Mouse (Mus musculus) ES-Bruce4 (cell line): ENCODE measurements around the gene Mga. TPM values are rescaled to one million over a fixed set of nuclear protein-coding genes. Genes with fewer than 3 reads are reported as not detected.

Experiments used
- H3K27ac ChIP-seq: 2 replicates; pipeline ENCODE4 v1.5.1; 2012; ENCODE audit warnings: low read length, inconsistent platforms; ENCODE audit not compliant: insufficient read depth
- H3K27me3 ChIP-seq: 2 replicates; pipeline ENCODE4 v1.6.1; 2012; ENCODE audit warnings: mild to moderate bottlenecking, low read length, inconsistent platforms; ENCODE audit not compliant: control insufficient read depth, poor library complexity, insufficient read depth, severe bottlenecking
- H3K36me3 ChIP-seq: 2 replicates; pipeline ENCODE4 v1.6.1; 2012; ENCODE audit warnings: inconsistent platforms, mild to moderate bottlenecking, low read length, moderate library complexity; ENCODE audit not compliant: control insufficient read depth, poor library complexity, insufficient read depth, severe bottlenecking
- H3K4me1 ChIP-seq: one replicate; pipeline ENCODE4 v1.8.1; 2011; ENCODE audit warnings: low read length; ENCODE audit not compliant: control insufficient read depth, insufficient read depth
- H3K4me3 ChIP-seq: 2 replicates; pipeline ENCODE4 v1.5.1; 2011; ENCODE audit warnings: low read depth, mild to moderate bottlenecking, low read length
- H3K9ac ChIP-seq: 2 replicates; pipeline ENCODE4 v1.6.1; 2012; ENCODE audit warnings: low read depth, mild to moderate bottlenecking, inconsistent platforms; ENCODE audit not compliant: poor library complexity, severe bottlenecking
- H3K9me3 ChIP-seq: replicated peaks from 2 replicates; pipeline ENCODE4 v1.6.1; 2012; ENCODE audit warnings: mild to moderate bottlenecking, low read length, inconsistent platforms; ENCODE audit not compliant: control insufficient read depth, poor library complexity, insufficient read depth, severe bottlenecking
- CTCF ChIP-seq: IDR thresholded peaks from one replicate; pipeline ENCODE4 v1.8.1; 2011; ENCODE audit warnings: low read depth, low read length
- EP300 ChIP-seq: IDR thresholded peaks from 2 replicates; pipeline ENCODE4 v1.6.1; 2011; ENCODE audit warnings: low read depth, low read length; ENCODE audit not compliant: insufficient read depth
- POLR2A ChIP-seq: IDR thresholded peaks from one replicate; pipeline ENCODE4 v1.8.1; 2011; ENCODE audit warnings: low read length; ENCODE audit not compliant: insufficient read depth
- polyA plus RNA-seq: library from polyadenylated mRNA; stranded (reverse); fragments of >200 nt; gene quantifications from 2 replicates; pipeline ENCODE4 v1.2.4, GENCODE M21; 2011; ENCODE audit warnings: low read depth; ENCODE audit not compliant: missing spikeins, insufficient read depth, insufficient read length

Gene Mga
- polyA plus RNA-seq, 1 experiment, result 147 TPM

DNA sequence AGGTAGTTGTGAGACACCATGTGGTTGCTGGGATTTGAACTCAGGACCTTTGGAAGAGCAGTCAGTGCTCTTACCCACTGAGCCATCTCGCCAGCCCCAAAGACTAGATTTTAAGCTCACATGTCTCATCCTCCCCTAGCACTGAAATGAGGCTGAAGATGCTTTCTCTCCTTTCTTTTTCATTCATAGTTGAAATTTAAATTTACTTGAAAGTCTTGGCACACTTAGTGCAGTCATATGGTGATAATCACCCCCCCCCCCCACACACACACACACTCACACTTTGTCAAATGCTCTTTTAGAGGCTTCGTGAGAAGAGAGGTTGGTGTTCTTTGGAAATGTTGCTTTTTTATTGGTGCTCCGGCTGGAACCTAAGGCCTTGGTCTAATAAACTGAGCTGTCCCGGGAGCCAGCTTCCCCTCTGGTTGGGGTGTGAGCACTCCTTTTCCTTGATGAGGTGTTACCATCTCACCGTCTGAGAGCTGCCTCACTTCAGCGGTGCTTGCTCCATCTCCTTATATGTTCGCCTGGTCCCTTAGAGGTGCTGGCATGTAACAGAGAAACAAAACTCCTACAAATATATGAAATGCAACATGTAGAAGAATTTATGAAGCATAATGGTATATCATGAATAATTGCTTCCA is 83.4 kb downstream of the Mga start:
- Histone ChIP-seq H3K27me3 (no peaks in the 10 kb centered on the region), H3K36me3 (no peaks in the 10 kb centered on the region), H3K9me3 (no peaks in the 10 kb centered on the region), H3K4me1 (peaks cover 2% of the 10 kb centered on the region), H3K4me3 (no peak overlapping the region), H3K27ac (no peak overlapping the region), H3K9ac (no peak overlapping the region)
- TF ChIP-seq CTCF (no peak), POLR2A (no peak)

DNA sequence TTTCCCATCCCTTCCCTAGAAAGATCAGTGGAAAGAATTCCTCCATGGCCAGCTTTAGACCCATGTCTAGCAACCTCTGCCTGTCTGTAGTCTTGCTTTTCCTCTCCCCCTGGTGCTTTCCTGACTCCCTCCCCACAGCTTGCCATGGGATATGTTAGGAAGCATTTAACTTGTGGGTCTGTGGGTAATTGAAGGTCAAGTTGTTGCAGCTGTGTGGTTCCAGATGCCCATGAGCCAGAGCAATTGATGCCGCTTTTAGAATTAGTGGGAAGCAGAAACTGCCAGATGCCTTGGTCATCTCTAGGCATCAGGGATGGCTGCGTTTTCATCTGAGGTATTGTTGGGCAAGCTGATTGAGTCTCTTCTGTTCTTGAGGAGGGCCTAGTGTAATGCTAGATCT is 84.6 kb downstream of the Mga start:
- TF ChIP-seq CTCF, result no peak
- TF ChIP-seq EP300, result no peak
- no peak for TF ChIP-seq POLR2A
- Histone ChIP-seq H3K36me3 (no peaks in the 10 kb centered on the region), H3K27me3 (no peaks in the 10 kb centered on the region), H3K4me3 (no peak overlapping the region), H3K9me3 (no peaks in the 10 kb centered on the region), H3K27ac (no peak overlapping the region), H3K4me1 (peaks cover 2% of the 10 kb centered on the region), H3K9ac (no peak overlapping the region)

DNA sequence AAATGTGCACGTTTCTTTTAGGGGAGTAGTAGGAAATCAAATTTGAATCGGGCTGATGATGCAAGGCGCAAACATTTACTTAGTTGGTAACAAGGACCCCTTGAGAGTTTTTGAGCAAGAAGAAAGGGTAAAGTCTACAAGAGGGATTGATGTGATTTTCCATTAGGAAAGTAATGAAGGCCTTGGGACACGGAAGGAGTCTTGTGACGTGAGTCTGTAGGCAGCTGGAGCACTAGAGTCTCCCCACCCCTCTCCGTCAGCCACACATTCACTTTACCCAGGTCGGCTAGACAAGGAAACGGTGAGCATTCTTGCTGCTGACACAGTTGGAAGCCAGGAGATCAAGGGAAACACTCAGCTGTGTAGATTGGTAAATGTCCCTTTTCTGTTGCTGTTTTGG is 88.8 kb downstream of the Mga start:
- Histone ChIP-seq H3K4me1 (no peaks in the 10 kb centered on the region), H3K4me3 (no peak overlapping the region), H3K9me3 (no peaks in the 10 kb centered on the region), H3K27me3 (no peaks in the 10 kb centered on the region), H3K27ac (no peak overlapping the region), H3K9ac (no peak overlapping the region), H3K36me3 (no peaks in the 10 kb centered on the region)
- TF ChIP-seq EP300, result no peak
- no peak for TF ChIP-seq CTCF
- no peak for TF ChIP-seq POLR2A

DNA sequence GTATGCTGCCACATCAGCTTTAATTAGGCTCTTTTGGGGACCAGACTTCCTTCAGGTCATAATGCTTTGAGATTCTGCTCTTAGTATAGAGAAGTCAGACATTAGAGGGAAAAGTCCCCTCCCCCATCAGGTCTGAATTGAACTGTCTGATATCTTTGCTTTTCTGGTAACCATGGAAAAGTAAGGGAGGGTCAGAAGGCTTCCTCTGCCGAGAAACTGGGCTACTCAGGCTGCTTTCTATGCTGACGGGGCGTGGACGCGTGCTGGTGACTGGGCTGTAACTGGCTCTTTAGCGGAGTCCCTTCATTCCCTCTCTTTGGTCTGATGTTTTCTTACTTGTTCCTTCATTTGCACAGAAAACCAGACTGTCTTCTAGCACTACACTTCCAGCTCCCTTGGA is 89.3 kb downstream of the Mga start:
- H3K27ac ChIP-seq, result no peak overlapping the region
- no peak overlapping the region for H3K4me3 ChIP-seq
- TF ChIP-seq POLR2A, result no peak
- TF ChIP-seq CTCF, result no peak
- no peak for TF ChIP-seq EP300
- no peaks in the 10 kb centered on the region for H3K36me3 ChIP-seq
- no peak overlapping the region for H3K9ac ChIP-seq
- H3K9me3 ChIP-seq, result no peaks in the 10 kb centered on the region
- no peaks in the 10 kb centered on the region for H3K27me3 ChIP-seq
- no peaks in the 10 kb centered on the region for H3K4me1 ChIP-seq

DNA sequence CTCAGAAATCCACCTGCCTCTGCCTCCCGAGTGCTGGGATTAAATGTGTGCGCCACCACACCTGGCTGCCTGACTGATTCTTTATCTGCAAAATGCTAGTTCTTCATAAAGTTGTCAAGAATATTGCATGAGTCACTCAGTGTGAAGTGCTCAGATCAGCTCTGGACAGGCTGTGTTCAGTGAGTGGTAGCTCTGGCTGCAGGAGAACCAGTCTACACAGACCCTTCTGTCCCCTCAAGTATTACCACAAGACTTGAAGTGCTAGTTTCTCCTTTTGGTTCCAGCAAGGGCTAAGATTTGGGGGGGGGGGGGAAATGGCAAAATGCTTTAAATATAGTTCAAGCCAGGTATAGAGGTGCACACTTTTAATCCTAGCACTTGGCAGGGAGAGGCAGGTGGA is 90.4 kb downstream of the Mga start:
- no peak overlapping the region for H3K9ac ChIP-seq

DNA sequence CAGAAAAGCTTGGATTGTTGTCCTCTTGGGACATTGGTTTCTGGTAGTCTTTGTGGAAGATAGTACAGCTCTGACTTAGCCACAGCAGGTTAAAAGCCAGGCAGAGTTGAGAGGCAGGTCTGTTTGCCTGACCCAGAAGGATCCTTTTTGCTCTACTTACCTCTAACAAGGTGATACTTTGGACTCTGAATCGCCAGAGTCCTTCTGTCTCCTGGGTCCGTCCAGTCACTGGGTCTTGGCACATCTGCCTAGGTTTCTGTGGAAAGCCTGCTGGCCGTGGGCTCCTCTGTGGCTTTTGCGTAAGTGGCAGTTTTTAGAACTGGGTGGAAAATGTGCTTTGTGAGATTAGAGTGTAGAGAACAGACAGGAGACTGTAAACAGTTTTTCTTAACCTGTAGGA is 91.9 kb downstream of the Mga start:
- H3K9ac ChIP-seq, result no peak overlapping the region
- H3K27me3 ChIP-seq, result no peaks in the 10 kb centered on the region
- H3K27ac ChIP-seq, result no peak overlapping the region
- TF ChIP-seq CTCF, result no peak
- TF ChIP-seq EP300, result no peak
- H3K9me3 ChIP-seq, result no peaks in the 10 kb centered on the region
- no peaks in the 10 kb centered on the region for H3K36me3 ChIP-seq
- H3K4me3 ChIP-seq, result no peak overlapping the region
- no peaks in the 10 kb centered on the region for H3K4me1 ChIP-seq

More for the DNA sequence above, 90.4 kb downstream of the Mga start:
- Histone ChIP-seq H3K36me3 (no peaks in the 10 kb centered on the region), H3K4me1 (no peaks in the 10 kb centered on the region), H3K9me3 (no peaks in the 10 kb centered on the region), H3K27ac (no peak overlapping the region), H3K4me3 (no peak overlapping the region), H3K27me3 (no peaks in the 10 kb centered on the region)
- no peak for TF ChIP-seq CTCF
- no peak for TF ChIP-seq POLR2A
- TF ChIP-seq EP300, result no peak
